Mouse (Mus musculus): ENCODE data around the gene Gm38119. TPM values are rescaled to one million over a fixed set of nuclear protein-coding genes. Genes with fewer than 3 reads are reported as not detected.

The Gm38119 gene
- polyA plus RNA-seq (2017; shearing (Covaris generic)) = not detected

DNA sequence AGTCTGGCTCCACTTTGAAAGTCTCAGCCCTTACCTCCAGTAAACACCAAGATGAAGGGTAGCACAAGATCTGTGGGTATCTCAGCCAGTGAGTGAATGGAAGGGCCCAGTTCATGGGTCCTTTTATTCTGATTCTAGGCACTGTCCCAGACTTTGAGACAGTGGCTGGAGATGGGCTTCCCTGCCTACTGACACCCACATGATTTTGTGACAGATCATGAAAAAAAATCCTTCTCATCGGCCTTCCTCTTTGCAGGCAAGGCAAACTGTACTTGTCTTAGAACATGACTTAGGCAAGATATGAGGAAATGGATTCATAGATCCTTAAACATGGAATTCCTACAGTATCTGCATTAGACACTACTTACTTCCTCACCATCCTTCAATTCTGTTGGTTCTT lies at the start of gene Gm38119:
Gm38119 (minus strand) TSS at position 101 of the 400 bp plus-strand sequence.

DNA sequence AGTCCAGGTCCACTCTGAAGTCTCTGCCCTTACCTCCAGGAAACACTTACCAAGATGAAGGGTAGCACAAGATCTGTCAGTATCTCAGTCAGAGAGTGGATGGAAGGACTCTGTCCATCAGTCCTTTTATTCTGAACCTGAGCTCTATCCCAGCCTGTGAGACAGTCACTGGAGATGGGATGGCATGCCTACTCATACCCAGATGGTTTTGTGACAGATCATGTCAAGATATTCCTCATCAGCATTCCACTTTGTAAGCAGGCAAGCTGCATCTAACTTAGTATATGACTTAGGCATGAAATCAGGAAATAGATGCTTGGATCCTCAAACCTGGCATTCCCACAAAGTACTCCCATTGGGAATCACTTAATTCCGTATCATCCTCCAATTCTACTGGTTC lies 39.9 kb upstream of the Gm38119 start, which contains the start of gene Lce1i:
Lce1i (minus strand) TSS at position 101 of the 400 bp plus-strand sequence.

DNA sequence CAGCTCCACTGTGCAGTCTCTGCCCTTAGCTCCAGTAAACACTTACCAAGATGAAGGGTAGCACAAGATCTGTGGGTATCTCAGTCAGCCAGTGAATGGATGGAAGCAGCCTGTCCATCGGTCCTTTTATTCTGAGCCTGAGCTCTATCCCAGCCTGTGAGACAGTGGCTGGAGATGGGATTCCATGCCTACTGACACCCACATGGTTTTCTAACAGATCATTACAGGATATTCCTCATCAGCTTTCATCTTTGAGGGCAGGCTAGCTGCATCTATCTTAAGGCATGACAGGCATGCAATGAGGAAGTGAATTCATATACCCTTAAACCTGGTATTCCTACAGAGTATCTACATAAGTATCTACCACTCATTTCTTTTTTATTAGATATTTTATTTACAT lies 26.1 kb upstream of the Gm38119 start, which contains the start of gene Lce1h:
Lce1h (minus strand) TSS at position 101 of the 400 bp plus-strand sequence.

DNA sequence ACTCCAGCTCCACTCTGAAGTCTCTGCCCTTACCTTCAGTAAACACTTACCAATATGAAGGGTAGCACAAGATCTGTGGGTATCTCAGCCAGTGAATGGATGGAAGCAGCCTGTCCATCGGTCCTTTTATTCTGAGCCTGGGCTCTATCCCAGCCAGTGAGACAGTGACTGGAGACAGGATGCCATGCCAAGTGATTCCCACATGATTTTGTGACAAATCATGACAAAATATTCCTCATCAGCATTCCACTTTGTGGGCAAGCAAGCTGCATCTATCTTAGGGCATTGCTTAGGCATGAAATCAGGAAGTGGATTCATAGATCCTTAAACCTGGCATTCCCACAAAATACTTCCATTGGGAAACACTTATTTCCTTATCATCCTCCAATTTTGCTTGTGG lies 13.3 kb upstream of the Gm38119 start, which contains the start of gene Lce1g:
Lce1g (minus strand) TSS at position 101 of the 400 bp plus-strand sequence.

DNA sequence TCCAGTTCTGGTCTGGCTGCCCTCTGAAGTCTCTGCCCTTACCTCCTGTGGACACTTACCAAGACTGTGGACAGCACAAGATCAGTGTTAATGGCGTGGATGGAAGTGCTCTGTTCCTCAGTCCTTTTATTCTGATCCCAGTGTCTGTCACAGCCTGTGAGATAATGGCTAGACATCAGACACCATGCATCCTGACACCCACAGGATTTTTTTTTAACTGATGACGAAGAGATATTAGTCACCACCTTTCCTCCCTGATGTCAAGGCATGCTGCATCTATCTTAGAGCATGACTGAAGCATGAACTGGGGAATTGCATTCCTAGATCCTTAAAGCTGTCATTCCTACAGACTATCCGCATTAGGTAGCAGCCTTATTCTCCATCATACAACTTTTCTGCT lies 18.6 kb downstream of the Gm38119 start, which contains the start of gene Lce1f:
Lce1f (minus strand) TSS at position 101 of the 400 bp plus-strand sequence.

DNA sequence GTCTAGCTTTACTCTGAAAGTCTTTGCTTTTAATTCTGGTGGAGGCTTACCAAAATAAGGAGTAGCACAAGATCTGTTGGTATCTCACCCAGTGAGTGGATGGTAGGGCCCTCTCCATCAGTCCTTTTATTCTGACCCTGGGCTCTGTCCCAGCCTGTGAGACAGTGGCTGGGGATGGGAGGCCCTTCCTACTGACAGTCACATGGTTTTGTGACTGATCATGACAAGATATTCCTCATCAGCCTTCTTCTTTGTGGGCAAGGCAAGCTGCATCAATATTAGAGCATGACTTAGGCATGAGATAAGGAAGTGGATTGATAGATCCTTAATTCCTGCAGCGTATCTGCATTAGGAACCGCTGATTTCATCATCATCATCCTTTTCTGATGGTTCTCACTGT lies 29.9 kb downstream of the Gm38119 start, which contains the start of gene Lce1e:
Lce1e (minus strand) TSS at position 101 of the 400 bp plus-strand sequence.

Other genes with a start within 250 kb of the Gm38119 start
- gene Sprr4, start 238.6 kb downstream of the Gm38119 start, polyA plus RNA-seq (2017; shearing (Covaris generic)) = not detected
- gene 2310046K23Rik, start 204.6 kb downstream of the Gm38119 start, polyA plus RNA-seq (2017; shearing (Covaris generic)) = not detected
- gene Ivl, start 165.4 kb downstream of the Gm38119 start, polyA plus RNA-seq (2017; shearing (Covaris generic)) = not detected
- gene Smcp, start 150.1 kb downstream of the Gm38119 start, polyA plus RNA-seq (2017; shearing (Covaris generic)) = not detected
- not detected for gene 2210017I01Rik, start 131.6 kb downstream of the Gm38119 start, polyA plus RNA-seq (2017; shearing (Covaris generic))
- not detected for gene Lce6a, start 117.4 kb downstream of the Gm38119 start, polyA plus RNA-seq (2017; shearing (Covaris generic))
- gene Lce1a1, start 90.8 kb downstream of the Gm38119 start, polyA plus RNA-seq (2017; shearing (Covaris generic)) = not detected
- not detected for gene Lce1b, start 82.2 kb downstream of the Gm38119 start, polyA plus RNA-seq (2017; shearing (Covaris generic))
- not detected for gene Lce1a2, start 68.8 kb downstream of the Gm38119 start, polyA plus RNA-seq (2017; shearing (Covaris generic))
- not detected for gene Lce1c, start 59.8 kb downstream of the Gm38119 start, polyA plus RNA-seq (2017; shearing (Covaris generic))
- gene Lce1d, start 51.9 kb downstream of the Gm38119 start, polyA plus RNA-seq (2017; shearing (Covaris generic)) = not detected
- not detected for gene Lce1e, start 30.0 kb downstream of the Gm38119 start, polyA plus RNA-seq (2017; shearing (Covaris generic))
- gene Lce1f, start 18.7 kb downstream of the Gm38119 start, polyA plus RNA-seq (2017; shearing (Covaris generic)) = not detected
- gene Lce1g, start 13.2 kb upstream of the Gm38119 start, polyA plus RNA-seq (2017; shearing (Covaris generic)) = not detected
- not detected for gene Lce1h, start 26.0 kb upstream of the Gm38119 start, polyA plus RNA-seq (2017; shearing (Covaris generic))
- gene Lce1i, start 39.8 kb upstream of the Gm38119 start, polyA plus RNA-seq (2017; shearing (Covaris generic)) = not detected
- gene Lce1j, start 51.4 kb upstream of the Gm38119 start, polyA plus RNA-seq (2017; shearing (Covaris generic)) = not detected
- gene Lce1k, start 68.8 kb upstream of the Gm38119 start, polyA plus RNA-seq (2017; shearing (Covaris generic)) = not detected
- gene Kprp, start 88.2 kb upstream of the Gm38119 start, polyA plus RNA-seq (2017; shearing (Covaris generic)) = not detected
- gene Lce1l, start 112.2 kb upstream of the Gm38119 start, polyA plus RNA-seq (2017; shearing (Covaris generic)) = not detected
- not detected for gene 2310050C09Rik, start 131.1 kb upstream of the Gm38119 start, polyA plus RNA-seq (2017; shearing (Covaris generic))
- not detected for gene Lce3a, start 187.1 kb upstream of the Gm38119 start, polyA plus RNA-seq (2017; shearing (Covaris generic))
- gene Lce3b, start 193.9 kb upstream of the Gm38119 start, polyA plus RNA-seq (2017; shearing (Covaris generic)) = not detected
- gene Lce3c, start 205.4 kb upstream of the Gm38119 start, polyA plus RNA-seq (2017; shearing (Covaris generic)) = not detected
- gene Lce3d, start 218.3 kb upstream of the Gm38119 start, polyA plus RNA-seq (2017; shearing (Covaris generic)) = not detected
- gene Lce3e, start 228.0 kb upstream of the Gm38119 start, polyA plus RNA-seq (2017; shearing (Covaris generic)) = not detected

Data from naive thymus-derived CD4-positive, alpha-beta T cell, adult 5 months (primary cell).